Mouse (Mus musculus): Measurements from ENCODE around the gene Fbxl14. TPM values are rescaled to one million over a fixed set of nuclear protein-coding genes. Genes with fewer than 3 reads are reported as not detected.
"Not testable (repeated sequence)": the region's sequence is repeated elsewhere in the genome, so short reads cannot be mapped to it uniquely, and the experiment has no call there.

Gene Fbxl14
- polyA plus RNA-seq (2015; fragmentation: Nextera tagmentation; extraction: Ambion mirVana), result 5.0 and 5.1 TPM in 2 replicates

- H3K4me3 ChIP-seq (ENCODE audit: low read length), result peak within 1 kb of the TSS; percentile 84
- WGBS, result under 1% methylated on average over 69 of the region's 101 CpGs
- H3K9ac ChIP-seq (replicated peaks; ENCODE audit: low read length), result peak within 1 kb of the TSS; percentile 98
- peak; percentile 86 for ATAC-seq (ENCODE audit: low FRiP score, low TSS enrichment)
- peak within 1 kb of the TSS; percentile 99 for H3K27ac ChIP-seq (ENCODE audit: low read length)
- H3K9me3 ChIP-seq (ENCODE audit: low read length), result no peaks in the 10 kb centered on the region
- peak within 1 kb of the TSS; percentile 98 for H3K4me2 ChIP-seq (replicated peaks; ENCODE audit: low read depth, low read length)
- H3K4me1 ChIP-seq (ENCODE audit: insufficient read depth, low read length), result peaks cover 52% of the 10 kb centered on the region
- H3K27me3 ChIP-seq (ENCODE audit: insufficient read depth, low read length), result no peaks in the 10 kb centered on the region
- H3K36me3 ChIP-seq (ENCODE audit: insufficient read depth, low read length), result 0 out of 2 replicates have a peak, but pooled peaks cover 7% of the 10 kb centered on the region
Measured at GRCm38 (mm10) chr6:119479343-119479875, at the start of gene Fbxl14. Fbxl14 (plus strand) TSS chr6:119479668.

- 53% methylated on average over 2 of the region's 2 CpGs for WGBS
- Histone ChIP-seq H3K27ac (ENCODE audit: low read length) (no peak overlapping the region), H3K9me3 (ENCODE audit: low read length) (no peaks in the 10 kb centered on the region), H3K4me2 (replicated peaks; ENCODE audit: low read depth, low read length) (no peak overlapping the region), H3K36me3 (ENCODE audit: insufficient read depth, low read length) (no peaks in the 10 kb centered on the region), H3K27me3 (ENCODE audit: insufficient read depth, low read length) (no peaks in the 10 kb centered on the region), H3K9ac (replicated peaks; ENCODE audit: low read length) (no peak overlapping the region), H3K4me1 (ENCODE audit: insufficient read depth, low read length) (no peaks in the 10 kb centered on the region), H3K4me3 (ENCODE audit: low read length) (no peak overlapping the region)
- no peak for ATAC-seq (ENCODE audit: low FRiP score, low TSS enrichment)
Measured at GRCm38 (mm10) chr6:119430508-119430907, 49.0 kb upstream of the Fbxl14 start.

GRCm38 (mm10) chr6:119431751-119432324 lies 47.6 kb upstream of the Fbxl14 start:
- peak; percentile 71 for ATAC-seq (ENCODE audit: low FRiP score, low TSS enrichment)
- H3K4me3 ChIP-seq (ENCODE audit: low read length), result no peak overlapping the region
- no peak overlapping the region for H3K9ac ChIP-seq (replicated peaks; ENCODE audit: low read length)
- H3K36me3 ChIP-seq (ENCODE audit: insufficient read depth, low read length), result no peaks in the 10 kb centered on the region
- no peaks in the 10 kb centered on the region for H3K4me1 ChIP-seq (ENCODE audit: insufficient read depth, low read length)
- H3K27me3 ChIP-seq (ENCODE audit: insufficient read depth, low read length), result no peaks in the 10 kb centered on the region
- peak overlapping the region; percentile 70 for H3K27ac ChIP-seq (ENCODE audit: low read length)
- H3K9me3 ChIP-seq (ENCODE audit: low read length), result no peaks in the 10 kb centered on the region
- no peak overlapping the region for H3K4me2 ChIP-seq (replicated peaks; ENCODE audit: low read depth, low read length)
- WGBS, result 57% methylated on average over 6 of the region's 6 CpGs

- H3K27ac ChIP-seq (ENCODE audit: low read length), result no peak overlapping the region
- H3K4me3 ChIP-seq (ENCODE audit: low read length), result no peak overlapping the region
- no peaks in the 10 kb centered on the region for H3K9me3 ChIP-seq (ENCODE audit: low read length)
- H3K4me2 ChIP-seq (replicated peaks; ENCODE audit: low read depth, low read length), result no peak overlapping the region
- no peak for ATAC-seq (ENCODE audit: low FRiP score, low TSS enrichment)
- no peaks in the 10 kb centered on the region for H3K36me3 ChIP-seq (ENCODE audit: insufficient read depth, low read length)
- 93% methylated on average over 4 of the region's 4 CpGs for WGBS
- no peak overlapping the region for H3K9ac ChIP-seq (replicated peaks; ENCODE audit: low read length)
- H3K27me3 ChIP-seq (ENCODE audit: insufficient read depth, low read length), result no peaks in the 10 kb centered on the region
- H3K4me1 ChIP-seq (ENCODE audit: insufficient read depth, low read length), result no peaks in the 10 kb centered on the region
Measured at GRCm38 (mm10) chr6:119434394-119434793, 45.1 kb upstream of the Fbxl14 start.

- H3K4me2 ChIP-seq (replicated peaks; ENCODE audit: low read depth, low read length), result no peak overlapping the region
- H3K27me3 ChIP-seq (ENCODE audit: insufficient read depth, low read length), result no peaks in the 10 kb centered on the region
- H3K9me3 ChIP-seq (ENCODE audit: low read length), result no peaks in the 10 kb centered on the region
- H3K27ac ChIP-seq (ENCODE audit: low read length), result no peak overlapping the region
- no peaks in the 10 kb centered on the region for H3K4me1 ChIP-seq (ENCODE audit: insufficient read depth, low read length)
- ATAC-seq (ENCODE audit: low FRiP score, low TSS enrichment), result peak; percentile 74
- WGBS, result 43% methylated on average over 8 of the region's 8 CpGs
- no peak overlapping the region for H3K4me3 ChIP-seq (ENCODE audit: low read length)
- H3K9ac ChIP-seq (replicated peaks; ENCODE audit: low read length), result no peak overlapping the region
- no peaks in the 10 kb centered on the region for H3K36me3 ChIP-seq (ENCODE audit: insufficient read depth, low read length)
Measured at GRCm38 (mm10) chr6:119437894-119438761, 41.3 kb upstream of the Fbxl14 start.

GRCm38 (mm10) chr6:119442729-119443128 lies 36.7 kb upstream of the Fbxl14 start:
- not testable (repeated sequence) for H3K4me1 ChIP-seq (ENCODE audit: insufficient read depth, low read length); H3K9me3 ChIP-seq (ENCODE audit: low read length); ATAC-seq (ENCODE audit: low FRiP score, low TSS enrichment); H3K4me3 ChIP-seq (ENCODE audit: low read length); H3K36me3 ChIP-seq (ENCODE audit: insufficient read depth, low read length); H3K27ac ChIP-seq (ENCODE audit: low read length); H3K27me3 ChIP-seq (ENCODE audit: insufficient read depth, low read length); H3K4me2 ChIP-seq (replicated peaks; ENCODE audit: low read depth, low read length); H3K9ac ChIP-seq (replicated peaks; ENCODE audit: low read length)
- 87% methylated on average over 5 of the region's 5 CpGs for WGBS

GRCm38 (mm10) chr6:119443742-119444645 lies 35.5 kb upstream of the Fbxl14 start:
- H3K9me3 ChIP-seq (ENCODE audit: low read length), result no peaks in the 10 kb centered on the region
- 0 out of 2 replicates have a peak overlapping the region, but pooled peaks have one; percentile 13 for H3K4me2 ChIP-seq (replicated peaks; ENCODE audit: low read depth, low read length)
- H3K4me1 ChIP-seq (ENCODE audit: insufficient read depth, low read length), result peaks cover 8% of the 10 kb centered on the region
- no peaks in the 10 kb centered on the region for H3K36me3 ChIP-seq (ENCODE audit: insufficient read depth, low read length)
- H3K4me3 ChIP-seq (ENCODE audit: low read length), result no peak overlapping the region
- H3K27ac ChIP-seq (ENCODE audit: low read length), result peak overlapping the region; percentile 41; the same call in 1 of the 2 replicates
- H3K27me3 ChIP-seq (ENCODE audit: insufficient read depth, low read length), result no peaks in the 10 kb centered on the region
- WGBS, result 55% methylated on average over 12 of the region's 12 CpGs
- no peak overlapping the region for H3K9ac ChIP-seq (replicated peaks; ENCODE audit: low read length)
- peak; percentile 71 for ATAC-seq (ENCODE audit: low FRiP score, low TSS enrichment)

GRCm38 (mm10) chr6:119445671-119446607 lies 33.5 kb upstream of the Fbxl14 start:
- Histone ChIP-seq H3K4me3 (ENCODE audit: low read length) (no peak overlapping the region), H3K4me1 (ENCODE audit: insufficient read depth, low read length) (peaks cover 13% of the 10 kb centered on the region), H3K4me2 (replicated peaks; ENCODE audit: low read depth, low read length) (no peak overlapping the region), H3K36me3 (ENCODE audit: insufficient read depth, low read length) (no peaks in the 10 kb centered on the region), H3K9ac (replicated peaks; ENCODE audit: low read length) (no peak overlapping the region), H3K9me3 (ENCODE audit: low read length) (no peaks in the 10 kb centered on the region), H3K27ac (ENCODE audit: low read length) (no peak overlapping the region), H3K27me3 (ENCODE audit: insufficient read depth, low read length) (no peaks in the 10 kb centered on the region)
- WGBS, result 54% methylated on average over 11 of the region's 11 CpGs
- no peak for ATAC-seq (ENCODE audit: low FRiP score, low TSS enrichment)

All from kidney, embryonic 16.5 days (tissue).